Mouse (Mus musculus) spleen, postnatal 0 days (tissue): Measurements from ENCODE around the gene Aicda. TPM values are rescaled to one million over a fixed set of nuclear protein-coding genes. Genes with fewer than 3 reads are reported as not detected.

Source experiments
- polyA plus RNA-seq: library from polyadenylated mRNA; unstranded; fragments of >200 nt; fragmentation: Nextera tagmentation; extraction: Ambion mirVana; gene quantifications from 2 replicates; pipeline ENCODE4 v1.2.1, GENCODE M21; 2015

The Aicda gene
- 0.30 and 0.36 TPM in 2 replicates for polyA plus RNA-seq

DNA sequence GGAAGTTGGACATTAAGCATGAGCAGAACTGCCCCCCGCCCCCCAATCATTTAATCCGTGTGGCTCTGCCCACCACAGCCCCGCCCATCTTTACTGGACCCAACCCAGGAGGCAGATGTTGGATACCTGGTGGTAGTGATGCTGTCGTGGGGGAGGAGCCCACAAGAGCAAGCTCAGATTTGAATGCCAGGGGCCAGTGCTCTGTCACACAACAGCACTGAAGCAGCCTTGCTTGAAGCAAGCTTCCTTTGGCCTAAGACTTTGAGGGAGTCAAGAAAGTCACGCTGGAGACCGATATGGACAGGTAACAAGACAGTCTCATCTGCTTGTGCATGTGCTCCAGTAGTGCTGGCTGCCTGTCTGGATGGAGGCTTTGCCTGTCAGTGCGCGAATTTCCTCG, at the start of gene Aicda:
TSS of gene Aicda (plus strand) at position 196 of the 400 bp plus-strand sequence.

DNA sequence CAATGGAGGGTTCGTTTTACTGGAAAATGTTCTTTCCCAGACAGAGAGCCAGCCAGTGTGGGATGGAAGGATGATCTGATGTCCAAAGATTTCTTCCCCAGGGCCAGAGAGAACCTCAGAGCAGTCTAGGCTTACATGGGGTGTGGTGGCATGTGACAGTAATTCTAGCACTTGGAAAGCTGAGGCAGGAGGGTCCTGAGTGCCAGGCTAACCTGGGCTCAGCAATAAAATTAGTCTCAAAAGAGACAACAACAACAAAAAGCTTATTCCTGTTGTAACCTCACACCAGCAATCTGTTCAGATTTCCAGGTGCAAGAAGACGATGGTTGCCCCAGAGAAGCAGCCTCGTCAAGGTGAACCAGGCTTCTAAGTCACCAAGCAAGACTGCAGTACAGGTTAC, 48.1 kb upstream of the Aicda start, which contains the start of gene Mfap5:
TSS of gene Mfap5 (plus strand) at position 301 of the 400 bp plus-strand sequence.

DNA sequence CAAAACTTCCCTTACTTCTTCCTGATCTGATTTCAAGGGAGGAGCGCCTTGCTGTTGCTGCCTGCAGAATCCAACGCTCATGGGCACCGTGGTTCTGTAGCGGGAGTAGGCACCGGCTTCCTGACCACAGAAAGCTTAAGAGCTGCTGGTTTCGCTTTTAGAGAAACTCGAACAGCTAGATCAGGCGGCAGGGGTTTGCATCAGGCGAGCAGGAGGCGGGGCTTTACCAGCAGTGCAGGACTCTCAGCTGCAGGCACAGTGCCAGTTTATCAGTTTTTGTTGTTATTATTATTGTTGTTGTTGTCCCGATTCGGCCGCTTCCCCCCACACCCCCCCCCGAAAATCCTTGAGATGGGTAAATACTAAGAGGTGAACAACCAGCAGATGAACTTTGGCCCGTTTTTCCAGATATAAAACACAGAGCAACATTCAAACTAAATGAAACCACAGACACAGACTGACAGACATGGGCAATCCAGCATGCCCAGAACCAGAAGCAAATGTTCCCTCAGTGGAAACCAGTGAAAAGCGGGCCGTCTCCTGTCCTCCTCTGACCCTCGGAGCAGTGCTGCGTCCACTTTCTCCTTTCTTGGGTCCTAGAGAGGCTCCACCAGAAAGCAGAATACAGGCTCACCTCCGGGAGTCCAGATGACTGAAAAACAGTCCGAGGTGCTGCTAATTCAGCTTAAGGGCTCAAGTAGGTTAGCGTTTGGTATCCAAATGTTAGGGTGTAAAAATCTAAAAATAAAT, 48.8 kb downstream of the Aicda start, which contains the start of gene Apobec1:
TSS of gene Apobec1 (minus strand) at position 203 of the 750 bp plus-strand sequence.

DNA sequence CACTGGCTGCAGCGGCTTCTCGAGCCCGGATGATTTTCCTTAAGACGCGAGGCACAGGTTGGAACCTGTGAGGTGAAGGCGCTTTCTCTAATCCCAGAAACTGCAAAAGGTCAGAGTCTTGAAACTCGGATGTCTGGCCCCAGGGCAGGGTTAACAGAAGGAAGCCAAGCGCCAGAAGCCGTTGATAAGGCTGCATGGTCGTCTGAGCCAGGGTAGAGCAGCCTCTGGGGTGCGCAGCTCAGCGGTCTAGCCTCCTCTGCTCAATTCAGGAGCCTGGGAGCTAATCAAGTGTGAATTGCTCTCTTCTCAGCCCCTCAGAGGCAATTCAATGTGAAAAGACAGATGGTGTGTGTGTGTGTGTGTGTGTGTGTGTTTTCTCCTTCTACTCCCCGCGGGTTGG, 56.2 kb downstream of the Aicda start, which contains the start of gene Gdf3:
TSS of gene Gdf3 (minus strand) at position 317 of the 400 bp plus-strand sequence.

Other genes starting within 250 kb of the Aicda start
- 99.9 and 104 TPM in 2 replicates for gene M6pr, start 245.1 kb upstream of the Aicda start, polyA plus RNA-seq
- gene Phc1, start 213.2 kb upstream of the Aicda start, polyA plus RNA-seq = 2.6 and 3.2 TPM in 2 replicates
- gene Rimklb, start 55.0 kb upstream of the Aicda start, polyA plus RNA-seq = 0.64 and 0.66 TPM in 2 replicates
- gene Mfap5, start 48.0 kb upstream of the Aicda start, polyA plus RNA-seq = 16.4 and 21.5 TPM in 2 replicates
- 7.4 and 8.6 TPM in 2 replicates for gene Apobec1, start 48.6 kb downstream of the Aicda start, polyA plus RNA-seq
- 5.0 and 5.4 TPM in 2 replicates for gene Gdf3, start 56.3 kb downstream of the Aicda start, polyA plus RNA-seq
- gene Dppa3, start 72.6 kb downstream of the Aicda start, polyA plus RNA-seq = not detected in 2 replicates
- gene Nanog, start 153.7 kb downstream of the Aicda start, polyA plus RNA-seq = 0.11 and 0.16 TPM in 2 replicates
- 18.5 and 24.5 TPM in 2 replicates for gene Slc2a3, start 247.8 kb downstream of the Aicda start, polyA plus RNA-seq